Mouse (Mus musculus): ENCODE measurements around the gene Lrfn1. TPM values are rescaled to one million over a fixed set of nuclear protein-coding genes. Genes with fewer than 3 reads are reported as not detected.
A peak's percentile ranks its signal among the peaks of the same experiment; 100 is the strongest.

The Lrfn1 gene
- polyA plus RNA-seq, 1 experiment from 2014 or later: 3.5 TPM

DNA sequence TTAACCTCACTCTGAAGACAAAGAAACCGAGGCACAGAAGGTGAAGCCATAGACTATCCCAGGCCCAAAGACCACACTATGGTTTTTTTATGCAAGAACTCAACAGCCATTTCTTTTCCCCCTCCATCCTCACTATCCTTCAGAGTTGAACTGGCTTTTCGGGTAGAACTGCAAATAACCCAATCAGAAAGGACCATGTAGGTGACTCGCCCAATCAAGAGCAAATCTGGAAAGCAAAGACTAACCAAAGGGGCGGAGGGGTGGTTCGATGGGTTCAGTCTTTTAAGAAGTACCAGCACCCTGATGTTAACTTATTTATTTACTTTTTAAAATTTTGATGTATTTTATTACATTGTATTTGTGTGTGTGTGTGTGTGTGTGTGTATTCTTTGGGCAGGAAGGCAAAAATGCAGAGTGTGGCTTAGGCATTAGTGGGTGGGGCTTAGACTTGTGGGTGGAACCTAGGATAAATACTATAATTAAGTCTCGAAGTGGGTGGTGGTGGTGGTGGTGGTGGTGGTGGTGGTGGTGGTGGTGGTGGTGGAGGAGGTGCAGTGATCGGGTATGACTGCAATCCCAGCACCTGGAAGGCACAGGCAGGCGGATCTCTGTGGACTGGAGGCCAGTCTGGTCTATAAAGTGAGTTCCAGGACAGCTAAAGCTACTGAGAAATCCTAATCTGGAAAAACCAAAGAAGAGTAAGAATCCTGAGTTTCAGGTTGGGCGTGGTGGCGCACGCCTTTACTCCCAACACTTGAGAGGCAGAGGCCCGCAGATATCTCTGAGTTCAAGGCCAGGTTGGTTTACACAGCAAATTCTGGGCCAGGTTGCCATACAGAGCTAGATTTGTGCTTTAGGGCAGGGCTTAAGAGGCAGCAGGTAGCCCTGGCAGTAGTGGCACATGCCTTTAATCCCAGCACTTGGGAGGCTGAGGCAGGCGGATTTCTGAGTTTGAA lies 3.6 kb upstream of the Lrfn1 start:
- no peak overlapping the region for H3K9ac ChIP-seq
- H3K9me3 ChIP-seq: no peaks in the 10 kb centered on the region
- 61% methylated on average over 13 of the region's 13 CpGs for WGBS
- no peaks in the 10 kb centered on the region for H3K36me3 ChIP-seq
- H3K4me3 ChIP-seq (replicated peaks): no peak overlapping the region
- no peaks in the 10 kb centered on the region for H3K27me3 ChIP-seq (replicated peaks)
- no peak overlapping the region for H3K27ac ChIP-seq
- H3K4me2 ChIP-seq: no peak overlapping the region
- no peak for ATAC-seq (ENCODE audit: insufficient read depth, low FRiP score, low read depth)
- H3K4me1 ChIP-seq: peaks cover 9% of the 10 kb centered on the region; the same call in 1 of the 2 replicates

- Histone ChIP-seq H3K27me3 (replicated peaks) (no peaks in the 10 kb centered on the region), H3K36me3 (no peaks in the 10 kb centered on the region), H3K4me1 (peaks cover 11% of the 10 kb centered on the region; the same call in 1 of the 2 replicates), H3K27ac (no peak overlapping the region), H3K9ac (peak overlapping the region; percentile 85), H3K9me3 (no peaks in the 10 kb centered on the region), H3K4me2 (peak overlapping the region; percentile 97), H3K4me3 (replicated peaks) (peak overlapping the region; percentile 79)
- ATAC-seq (ENCODE audit: insufficient read depth, low FRiP score, low read depth): 0 out of 2 replicates have a peak, but pooled peaks have one; percentile 10
- 3% methylated on average over 22 of the region's 24 CpGs for WGBS
Measured at GRCm38 (mm10) chr7:28452361-28453005, 703 bp downstream of the Lrfn1 start.

- no peak overlapping the region for H3K4me3 ChIP-seq (replicated peaks)
- peaks cover 27% of the 10 kb centered on the region for H3K36me3 ChIP-seq
- whole genome bisulfite sequencing: 83% methylated on average over 5 of the region's 5 CpGs
- H3K27me3 ChIP-seq (replicated peaks): no peaks in the 10 kb centered on the region
- H3K4me1 ChIP-seq: no peaks in the 10 kb centered on the region
- H3K9ac ChIP-seq: no peak overlapping the region
- ATAC-seq (ENCODE audit: insufficient read depth, low FRiP score, low read depth): no peak
- no peak overlapping the region for H3K4me2 ChIP-seq
- no peak overlapping the region for H3K27ac ChIP-seq
- H3K9me3 ChIP-seq: no peaks in the 10 kb centered on the region
Measured at GRCm38 (mm10) chr7:28460361-28460760, 8.6 kb downstream of the Lrfn1 start.

DNA sequence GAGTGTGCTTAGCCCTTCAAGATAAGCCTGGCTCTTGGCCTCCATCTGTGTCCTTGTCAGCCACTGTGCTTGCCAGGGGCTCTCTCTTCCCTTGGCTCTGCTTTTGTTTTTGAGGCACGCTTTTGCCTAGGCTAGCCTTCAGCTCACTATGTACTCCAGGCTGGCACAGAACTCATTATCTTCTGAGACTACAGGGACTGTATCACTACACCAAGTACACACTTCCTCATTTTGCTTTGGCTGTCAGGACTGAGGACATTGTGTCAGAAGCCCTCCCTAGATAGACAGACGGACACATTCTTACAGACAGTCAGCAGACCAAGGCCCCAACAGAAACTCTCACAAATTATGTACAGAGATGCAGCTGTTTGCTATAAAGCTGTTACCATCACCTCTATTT lies 11.0 kb downstream of the Lrfn1 start:
- H3K27ac ChIP-seq: no peak overlapping the region
- ATAC-seq (ENCODE audit: insufficient read depth, low FRiP score, low read depth): no peak
- peaks cover 13% of the 10 kb centered on the region for H3K4me1 ChIP-seq
- H3K4me3 ChIP-seq (replicated peaks): no peak overlapping the region
- H3K9me3 ChIP-seq: no peaks in the 10 kb centered on the region
- H3K36me3 ChIP-seq: peaks cover 27% of the 10 kb centered on the region
- 94% methylated on average over 2 of the region's 2 CpGs for WGBS
- no peaks in the 10 kb centered on the region; the same call in 1 of the 2 replicates for H3K27me3 ChIP-seq (replicated peaks)
- H3K4me2 ChIP-seq: no peak overlapping the region
- H3K9ac ChIP-seq: no peak overlapping the region

- Histone ChIP-seq H3K4me1 (peaks cover 13% of the 10 kb centered on the region), H3K4me3 (replicated peaks) (no peak overlapping the region), H3K27me3 (replicated peaks) (no peaks in the 10 kb centered on the region; the same call in 1 of the 2 replicates), H3K36me3 (peaks cover 15% of the 10 kb centered on the region), H3K4me2 (no peak overlapping the region; the same call in 1 of the 2 replicates), H3K27ac (no peak overlapping the region), H3K9me3 (no peaks in the 10 kb centered on the region), H3K9ac (no peak overlapping the region)
- 60% methylated on average over 10 of the region's 10 CpGs for WGBS
- ATAC-seq (ENCODE audit: insufficient read depth, low FRiP score, low read depth): peak; percentile 54; the same call in 1 of the 2 replicates
Measured at GRCm38 (mm10) chr7:28464416-28465212, 12.8 kb downstream of the Lrfn1 start.

- no peaks in the 10 kb centered on the region for H3K9me3 ChIP-seq
- no peak overlapping the region for H3K9ac ChIP-seq
- ATAC-seq (ENCODE audit: insufficient read depth, low FRiP score, low read depth): 0 out of 2 replicates have a peak, but pooled peaks have one; percentile 6
- H3K4me3 ChIP-seq (replicated peaks): peak overlapping the region; percentile 52
- H3K27ac ChIP-seq: no peak overlapping the region
- H3K4me1 ChIP-seq: peaks cover 13% of the 10 kb centered on the region
- no peaks in the 10 kb centered on the region for H3K36me3 ChIP-seq
- peak overlapping the region; percentile 94 for H3K4me2 ChIP-seq
- WGBS: 35% methylated on average over 40 of the region's 40 CpGs
- H3K27me3 ChIP-seq (replicated peaks): no peaks in the 10 kb centered on the region; the same call in 1 of the 2 replicates
Measured at GRCm38 (mm10) chr7:28466721-28467212, 15.0 kb downstream of the Lrfn1 start.

GRCm38 (mm10) chr7:28467213-28467751 lies 15.5 kb downstream of the Lrfn1 start:
- Histone ChIP-seq H3K4me1 (peaks cover 13% of the 10 kb centered on the region), H3K4me2 (peak overlapping the region; percentile 94), H3K9me3 (no peaks in the 10 kb centered on the region), H3K36me3 (no peaks in the 10 kb centered on the region), H3K27me3 (replicated peaks) (no peaks in the 10 kb centered on the region; the same call in 1 of the 2 replicates), H3K9ac (peak overlapping the region; percentile 33; the same call in 1 of the 2 replicates), H3K4me3 (replicated peaks) (peak overlapping the region; percentile 52), H3K27ac (no peak overlapping the region)
- peak; percentile 69 for ATAC-seq (ENCODE audit: insufficient read depth, low FRiP score, low read depth)
- WGBS: 4% methylated on average over 63 of the region's 63 CpGs

DNA sequence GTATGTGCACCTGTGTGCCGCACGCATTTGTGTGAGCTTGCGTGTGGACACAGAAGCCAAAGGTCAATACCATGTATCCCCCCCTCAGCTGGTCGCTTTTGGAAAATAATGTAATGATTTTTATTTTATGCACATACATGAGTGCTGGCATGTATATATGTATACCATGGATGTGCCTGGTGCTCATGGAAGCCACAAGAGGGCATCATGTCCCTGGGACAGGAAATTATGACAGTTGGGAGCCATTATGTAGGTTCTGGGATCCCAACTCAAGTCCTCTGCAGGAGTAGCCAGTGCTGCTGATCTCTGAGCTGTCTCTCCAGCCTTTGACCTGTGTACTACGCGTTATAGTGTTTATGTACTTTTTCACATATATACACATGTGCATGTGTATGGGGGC lies 24.4 kb downstream of the Lrfn1 start:
- H3K4me3 ChIP-seq (replicated peaks): no peak overlapping the region

DNA sequence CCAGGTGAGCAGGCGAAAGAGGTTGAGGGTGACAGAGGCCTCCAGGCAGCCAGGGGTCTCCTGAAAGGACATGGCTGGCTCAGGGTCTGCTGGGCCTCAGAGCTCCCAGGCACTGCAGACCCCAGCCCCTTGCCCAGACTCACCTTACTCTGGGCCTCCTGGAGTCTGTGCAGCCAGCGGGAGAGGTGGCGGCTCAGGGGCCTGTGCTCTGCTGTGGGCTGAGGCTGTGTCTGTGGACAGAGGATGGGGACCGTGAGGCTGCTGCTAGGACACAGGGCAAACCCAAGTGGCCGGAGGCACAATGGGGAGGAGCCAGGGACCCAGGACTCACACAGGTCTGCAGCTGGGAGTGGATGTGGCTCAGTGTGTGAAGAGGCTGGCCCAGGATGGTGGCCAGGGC lies 25.6 kb downstream of the Lrfn1 start:
- Histone ChIP-seq H3K36me3 (no peaks in the 10 kb centered on the region), H3K9ac (no peak overlapping the region), H3K4me2 (no peak overlapping the region), H3K9me3 (no peaks in the 10 kb centered on the region), H3K4me3 (replicated peaks) (no peak overlapping the region), H3K4me1 (0 out of 2 replicates have a peak, but pooled peaks cover 3% of the 10 kb centered on the region), H3K27ac (no peak overlapping the region), H3K27me3 (replicated peaks) (no peaks in the 10 kb centered on the region)
- no peak for ATAC-seq (ENCODE audit: insufficient read depth, low FRiP score, low read depth)
- 81% methylated on average over 5 of the region's 5 CpGs for WGBS

More for the DNA sequence above, 24.4 kb downstream of the Lrfn1 start:
- 0 out of 2 replicates have a peak, but pooled peaks cover 3% of the 10 kb centered on the region for H3K4me1 ChIP-seq
- H3K9ac ChIP-seq: no peak overlapping the region
- no peak for ATAC-seq (ENCODE audit: insufficient read depth, low FRiP score, low read depth)
- no peaks in the 10 kb centered on the region for H3K9me3 ChIP-seq
- H3K27me3 ChIP-seq (replicated peaks): no peaks in the 10 kb centered on the region
- no peaks in the 10 kb centered on the region for H3K36me3 ChIP-seq
- H3K27ac ChIP-seq: no peak overlapping the region
- WGBS: 84% methylated on average over 6 of the region's 6 CpGs
- no peak overlapping the region for H3K4me2 ChIP-seq

DNA sequence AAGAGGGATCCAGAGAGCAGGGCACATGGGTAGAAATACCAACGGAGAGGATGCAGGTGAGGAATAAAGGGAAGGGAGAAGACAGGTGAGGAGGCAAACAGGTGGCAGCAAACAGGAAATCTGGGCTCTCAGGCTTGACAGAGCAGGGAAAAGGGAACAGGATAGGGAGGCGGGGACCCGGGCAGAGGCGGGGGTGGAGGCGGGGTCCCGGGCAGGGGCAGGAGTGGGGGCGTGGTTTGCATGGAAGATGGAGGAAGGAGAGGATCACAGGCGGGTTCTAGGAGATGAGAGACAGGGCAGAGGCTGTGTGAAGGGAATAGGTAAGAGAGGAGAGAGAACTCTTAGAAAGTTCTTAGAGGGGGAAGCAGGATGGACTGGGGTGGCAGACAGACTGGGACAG lies 27.1 kb downstream of the Lrfn1 start:
- ATAC-seq (ENCODE audit: insufficient read depth, low FRiP score, low read depth): peak; percentile 62; the same call in 1 of the 2 replicates
- no peak overlapping the region for H3K27ac ChIP-seq
- H3K4me3 ChIP-seq (replicated peaks): no peak overlapping the region
- H3K9me3 ChIP-seq: no peaks in the 10 kb centered on the region
- no peaks in the 10 kb centered on the region for H3K27me3 ChIP-seq (replicated peaks)
- H3K36me3 ChIP-seq: no peaks in the 10 kb centered on the region
- 0 out of 2 replicates have a peak overlapping the region, but pooled peaks have one; percentile 16 for H3K4me2 ChIP-seq
- H3K4me1 ChIP-seq: 0 out of 2 replicates have a peak, but pooled peaks cover 3% of the 10 kb centered on the region
- WGBS: 3% methylated on average over 8 of the region's 8 CpGs
- no peak overlapping the region for H3K9ac ChIP-seq

- Histone ChIP-seq H3K36me3 (no peaks in the 10 kb centered on the region), H3K27ac (no peak overlapping the region), H3K27me3 (replicated peaks) (no peaks in the 10 kb centered on the region), H3K9ac (no peak overlapping the region), H3K4me3 (replicated peaks) (no peak overlapping the region), H3K4me2 (no peak overlapping the region), H3K4me1 (peaks cover 10% of the 10 kb centered on the region), H3K9me3 (no peaks in the 10 kb centered on the region)
- no peak for ATAC-seq (ENCODE audit: insufficient read depth, low FRiP score, low read depth)
- WGBS: 83% methylated on average over 11 of the region's 11 CpGs
Measured at GRCm38 (mm10) chr7:28482854-28483253, 31.1 kb downstream of the Lrfn1 start.
